Mouse (Mus musculus) MEL-GATA-1-ER (cell line): ENCODE measurements around the gene Arpp21.

ENCODE experiments used
- DNase-seq: peaks from one replicate; pipeline ENCODE4 v3.0.0-alpha.2; 2012; ENCODE audit warnings: low read depth; ENCODE audit errors: extremely low read depth

The Arpp21 gene

DNA sequence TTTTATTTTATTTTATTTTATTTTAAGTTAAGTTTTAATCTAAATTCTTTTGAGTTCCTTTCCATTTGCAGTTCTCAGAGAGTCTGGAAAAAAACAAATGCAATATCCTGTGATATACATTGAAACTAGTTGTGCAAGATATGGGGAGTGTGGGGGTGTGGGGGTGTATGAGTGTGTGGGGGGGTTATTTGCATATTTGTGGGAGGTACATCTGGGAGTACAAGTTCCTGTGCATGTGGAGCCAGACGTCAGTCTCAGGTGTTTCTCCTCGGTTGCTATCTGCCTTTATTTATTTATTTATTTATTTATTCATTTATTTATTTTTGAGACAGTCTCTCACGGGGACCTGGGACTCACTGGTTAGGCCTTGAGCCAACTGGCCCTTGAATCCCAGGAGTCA, 53.0 kb downstream of the Arpp21 start:
- no peak for DNase-seq

GRCm38 (mm10) chr9:112180006-112180405, 55.7 kb downstream of the Arpp21 start:
- peak; percentile 51 for DNase-seq

DNA sequence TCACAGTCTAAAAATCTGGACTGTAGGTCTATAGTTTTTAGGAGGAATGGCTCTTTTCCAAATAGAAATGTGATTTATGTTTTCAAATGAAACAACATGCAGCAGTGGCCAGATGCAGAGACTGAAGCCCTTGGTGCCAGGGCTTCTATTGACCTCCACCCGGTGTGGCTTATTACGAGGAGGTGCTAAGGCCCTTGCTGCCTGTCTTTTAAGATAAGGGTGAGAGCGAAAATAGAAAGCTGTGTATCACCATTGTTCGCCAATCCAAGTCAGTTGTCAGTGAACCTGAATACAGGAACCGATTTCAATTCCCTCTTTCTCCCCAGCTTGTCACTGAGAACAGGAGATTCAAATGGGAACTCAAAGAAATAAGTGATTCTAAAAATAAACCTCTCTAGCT, 57.3 kb downstream of the Arpp21 start:
- DNase-seq = peak; percentile 45

- no peak for DNase-seq
Observed at GRCm38 (mm10) chr9:112177569-112177968, 58.2 kb downstream of the Arpp21 start.

DNA sequence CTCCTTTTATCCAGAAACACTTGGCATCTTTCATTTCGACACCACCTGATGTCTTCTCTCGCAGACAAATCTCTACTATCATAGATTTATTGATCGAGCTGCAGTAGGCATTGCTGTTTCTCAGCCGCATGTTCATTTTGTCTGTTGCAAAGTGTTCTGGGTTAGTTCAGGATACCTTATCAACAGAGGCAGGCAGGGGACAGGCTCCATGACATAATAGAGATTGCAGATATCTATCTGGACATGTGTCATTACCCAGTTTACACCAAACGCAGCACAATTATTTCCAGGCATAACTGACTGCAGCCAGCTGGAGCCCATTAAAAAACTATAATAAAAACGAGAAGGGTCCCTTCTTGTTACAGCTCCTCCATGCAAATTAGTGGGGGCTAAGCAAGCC, 59.4 kb downstream of the Arpp21 start:
- DNase-seq = no peak

DNA sequence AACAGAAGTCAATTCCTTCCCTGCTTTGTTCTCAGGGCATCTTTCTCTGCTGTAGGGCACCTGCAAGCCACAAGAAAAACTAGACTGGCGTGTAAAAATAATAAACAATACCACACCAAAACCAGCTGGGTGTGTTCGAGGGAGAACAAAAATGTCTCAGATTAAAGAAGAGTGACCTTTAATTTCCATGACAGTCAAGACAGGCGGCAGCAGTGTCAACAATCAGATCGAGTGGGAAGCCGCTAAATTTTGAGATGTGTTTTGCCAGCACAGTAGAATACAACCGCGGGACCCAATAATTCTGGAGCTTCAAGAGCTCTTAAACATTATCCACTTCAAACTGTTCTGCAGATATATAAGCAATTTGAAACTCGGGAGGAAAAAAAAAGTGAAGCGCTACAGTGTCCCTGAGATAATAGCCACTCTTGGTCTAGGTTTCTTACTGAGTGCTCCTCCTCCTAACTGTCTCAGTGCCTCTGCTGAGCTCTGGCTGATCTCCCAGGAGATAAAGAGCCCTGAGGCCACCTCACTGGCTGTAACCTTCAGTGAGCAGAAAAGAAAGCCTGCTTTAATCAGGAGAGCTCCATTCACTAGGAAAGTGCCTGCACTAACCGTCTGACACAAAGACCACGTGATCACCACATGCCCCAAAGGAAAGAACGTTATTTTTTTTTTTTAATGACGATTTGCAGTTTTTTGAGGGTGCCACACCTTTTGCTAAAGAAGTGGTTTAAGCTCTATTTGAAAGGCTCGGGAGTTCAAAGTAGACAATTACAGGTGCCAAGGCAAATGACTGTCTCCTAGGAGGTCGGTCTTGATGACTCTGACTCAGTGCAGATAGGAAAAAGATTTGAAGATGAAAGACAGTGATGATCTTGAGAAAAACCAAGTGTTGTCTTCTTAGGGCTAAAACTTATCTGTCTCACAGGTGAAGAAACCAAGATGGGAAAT, 61.1 kb downstream of the Arpp21 start:
- peak; percentile 74 for DNase-seq

GRCm38 (mm10) chr9:112173778-112174177, 62.0 kb downstream of the Arpp21 start:
- no peak for DNase-seq

GRCm38 (mm10) chr9:112164677-112165076, 71.1 kb downstream of the Arpp21 start:
- no peak for DNase-seq

GRCm38 (mm10) chr9:112160981-112161380, 74.8 kb downstream of the Arpp21 start:
- DNase-seq = no peak

GRCm38 (mm10) chr9:112153972-112154371, 81.8 kb downstream of the Arpp21 start:
- DNase-seq = no peak

GRCm38 (mm10) chr9:112152762-112153161, 83.0 kb downstream of the Arpp21 start:
- DNase-seq = no peak

DNA sequence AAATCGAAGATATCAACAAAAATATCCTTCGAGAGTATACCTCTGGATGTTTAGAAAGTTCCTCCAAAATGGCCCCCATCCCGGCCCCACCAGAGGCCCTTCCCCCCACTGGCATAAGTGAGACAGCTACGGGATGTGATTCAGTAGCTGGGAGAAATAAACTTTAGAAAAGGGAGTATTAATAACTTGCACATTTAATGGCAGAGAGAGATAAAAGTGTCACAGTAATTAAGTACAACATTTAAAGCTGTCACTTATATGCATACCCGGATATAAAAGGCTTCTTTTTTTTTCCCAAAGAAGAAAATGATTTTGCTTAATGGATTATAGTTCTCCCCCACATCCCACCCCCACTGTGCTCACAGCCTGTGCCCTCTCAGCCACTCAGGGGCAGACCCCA, 84.6 kb downstream of the Arpp21 start:
- DNase-seq = no peak

DNA sequence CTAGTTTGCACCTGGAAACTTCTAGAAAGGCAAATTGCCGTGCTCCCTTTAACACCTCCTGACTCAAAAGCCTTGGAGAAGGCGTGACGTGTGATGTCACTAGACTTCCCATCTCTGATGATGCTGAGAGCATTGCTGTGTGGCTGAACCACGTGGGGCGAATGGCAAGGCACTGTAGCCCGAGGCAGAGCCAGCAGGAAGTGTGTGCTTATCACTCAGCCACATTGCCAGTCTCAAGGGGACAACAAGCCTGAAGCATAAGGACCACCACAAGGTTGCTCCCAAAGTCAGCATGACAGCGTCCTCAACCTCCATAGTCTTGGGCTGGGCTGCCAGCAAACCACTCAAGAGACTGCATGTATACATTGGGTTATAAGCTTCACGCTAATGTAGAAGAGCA, 95.1 kb downstream of the Arpp21 start:
- DNase-seq = no peak

- DNase-seq = no peak
Observed at GRCm38 (mm10) chr9:112137820-112138219, 97.9 kb downstream of the Arpp21 start.

- no peak for DNase-seq
Observed at GRCm38 (mm10) chr9:112130812-112131211, 104.9 kb downstream of the Arpp21 start.

- no peak for DNase-seq
Observed at GRCm38 (mm10) chr9:112124667-112125066, 111.1 kb downstream of the Arpp21 start.

DNA sequence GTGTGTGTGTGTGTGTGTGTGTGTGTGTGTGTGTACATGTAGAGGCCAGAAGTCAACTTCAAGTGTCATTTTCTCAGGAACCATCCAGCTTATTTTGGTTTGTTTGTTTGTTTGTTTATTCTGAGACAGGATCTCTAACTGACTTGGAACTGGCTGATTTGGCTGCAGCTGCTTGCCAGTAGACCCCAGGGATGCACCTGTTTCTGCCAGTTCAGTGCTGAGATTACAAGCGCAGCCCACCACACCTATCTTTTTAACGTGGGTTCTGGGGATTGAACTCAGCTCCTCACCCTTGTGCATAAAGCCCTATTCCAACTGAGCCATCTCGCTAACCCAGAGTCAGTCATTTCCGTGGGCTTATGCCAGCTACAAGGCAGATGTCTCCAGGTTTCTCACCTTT, 111.6 kb downstream of the Arpp21 start:
- no peak for DNase-seq

- no peak for DNase-seq
Observed at GRCm38 (mm10) chr9:112123421-112123828, 112.3 kb downstream of the Arpp21 start.

- no peak for DNase-seq
Observed at GRCm38 (mm10) chr9:112119535-112119934, 116.2 kb downstream of the Arpp21 start.

- no peak for DNase-seq
Observed at GRCm38 (mm10) chr9:112119106-112119433, 116.7 kb downstream of the Arpp21 start.

- DNase-seq = no peak
Observed at GRCm38 (mm10) chr9:112118411-112119105, 117.2 kb downstream of the Arpp21 start.

GRCm38 (mm10) chr9:112117632-112118410, 117.9 kb downstream of the Arpp21 start:
- DNase-seq = no peak
